Mouse (Mus musculus) embryonic stem cell, embryonic (primary cell): ENCODE data around the gene Aasdh.

Source experiments
- CTCF ChIA-PET, 4 experiments: fragments of 300-600 bp in 2 of 4; fragments of 350-600 bp in 2 of 4; sonication (Branson Sonifier 250); formaldehyde crosslinking; loops; one replicate each; lab custom pipeline; 2022; ENCODE audit warnings: inconsistent platforms in 2 of 4; lab: Charles Lee
- POLR2A ChIA-PET, 4 experiments: fragments of 300-600 bp in 2 of 4; fragments of 350-600 bp in 2 of 4; sonication (Branson Sonifier 250); formaldehyde crosslinking; loops; one replicate each; lab custom pipeline; 2022; ENCODE audit warnings: antibody characterized with exemption in 4 of 4, inconsistent platforms in 1 of 4; lab: Charles Lee

Aasdh gene

GRCm38 (mm10) chr5:76905405-76906154 lies at the start of gene Aasdh:
Aasdh (minus strand) TSS chr5:76905514.
- POLR2A ChIA-PET = interaction anchor here (0.5 to 27.3 kb wide), 32 partner anchors 9 to 405 kb away, joined by 3 to 768 read pairs (median 4); partner anchors contain the start of genes Paics (in 3 of the 4), Ppat (in 3 of the 4) and Srp72 (in 1 of the 4)
- CTCF ChIA-PET = interaction anchor here in 1 of 4 experiments (0.7 to 0.9 kb wide), 2 partner anchors 45 to 64 kb away, joined by 3 read pairs; partner anchors contain the start of gene Paics

GRCm38 (mm10) chr5:76954271-76954900 lies 49.1 kb upstream of the Aasdh start:
- CTCF ChIA-PET = interaction anchor here in 1 of 4 experiments (1.3 kb wide), 1 partner anchor 20 kb away, joined by 3 read pairs; the partner anchor contains the start of gene Srp72
- POLR2A ChIA-PET = interaction anchor here in 2 of 4 experiments (0.7 to 19.9 kb wide), 21 partner anchors 7 to 356 kb away, joined by 3 to 768 read pairs (median 5); partner anchors contain the start of genes Aasdh (in 1 of the 2), Noa1 (in 1 of the 2), Polr2b (in 1 of the 2) and Srp72 (in 1 of the 2)

- ChIA-PET CTCF (interaction anchor here in 1 of 4 experiments (1.3 kb wide), 1 partner anchor 21 kb away, joined by 3 read pairs; the partner anchor contains the start of gene Srp72), POLR2A (interaction anchor here in 2 of 4 experiments (0.7 to 19.9 kb wide), 13 partner anchors 7 to 308 kb away, joined by 3 to 768 read pairs (median 21); partner anchors contain the start of genes Aasdh (in 1 of the 2) and Srp72 (in 1 of the 2))
Measured at GRCm38 (mm10) chr5:76953794-76954193, 48.5 kb upstream of the Aasdh start.

- POLR2A ChIA-PET = interaction anchor here in 2 of 4 experiments (0.6 to 19.9 kb wide), 12 partner anchors 9 to 313 kb away, joined by 3 to 768 read pairs (median 13); partner anchors contain the start of genes Aasdh (in 1 of the 2), Rest (in 1 of the 2) and Srp72 (in 1 of the 2)
- CTCF ChIA-PET = no interaction called here
Measured at GRCm38 (mm10) chr5:76952112-76953040, 47.1 kb upstream of the Aasdh start.

GRCm38 (mm10) chr5:76951106-76952027 lies 46.1 kb upstream of the Aasdh start, which contains the start of the genes Paics and Ppat:
Paics (plus strand) TSS chr5:76951307.
Ppat (minus strand) TSS chr5:76951578.
- CTCF ChIA-PET = interaction anchor here in 2 of 4 experiments (0.6 to 1.1 kb wide), 5 partner anchors 18 to 299 kb away, joined by 3 to 6 read pairs (median 3); no protein-coding TSS in a partner anchor
- POLR2A ChIA-PET = interaction anchor here (0.6 to 19.9 kb wide), 61 partner anchors 9 to 1376 kb away, joined by 3 to 768 read pairs (median 4); partner anchors contain the start of genes Aasdh (in 3 of the 4), Noa1 (in 2 of the 4), Polr2b (in 2 of the 4) and Rest (in 2 of the 4)

- ChIA-PET CTCF (interaction anchor here in 2 of 4 experiments (0.7 to 1.1 kb wide), 4 partner anchors 44 to 299 kb away, joined by 3 to 6 read pairs (median 4); no protein-coding TSS in a partner anchor), POLR2A (interaction anchor here (0.6 to 19.9 kb wide), 60 partner anchors 8 to 1375 kb away, joined by 3 to 768 read pairs (median 4); partner anchors contain the start of genes Aasdh (in 3 of the 4), Noa1 (in 2 of the 4), Polr2b (in 2 of the 4) and Rest (in 2 of the 4))
Measured at GRCm38 (mm10) chr5:76950343-76951105, 45.2 kb upstream of the Aasdh start.

- CTCF ChIA-PET = no interaction called here
- POLR2A ChIA-PET = interaction anchor here in 3 of 4 experiments (0.6 to 19.9 kb wide), 13 partner anchors 8 to 317 kb away, joined by 3 to 768 read pairs (median 5); partner anchors contain the start of genes Aasdh (in 2 of the 3), Rest (in 1 of the 3) and Srp72 (in 1 of the 3)
Measured at GRCm38 (mm10) chr5:76947758-76948157, 42.4 kb upstream of the Aasdh start.

- ChIA-PET CTCF (no interaction called here), POLR2A (interaction anchor here in 3 of 4 experiments (0.6 to 19.9 kb wide), 11 partner anchors 8 to 318 kb away, joined by 3 to 768 read pairs (median 5); partner anchors contain the start of genes Aasdh (in 2 of the 3), Rest (in 1 of the 3) and Srp72 (in 1 of the 3))
Measured at GRCm38 (mm10) chr5:76947142-76947541, 41.8 kb upstream of the Aasdh start.

- POLR2A ChIA-PET = interaction anchor here (0.6 to 19.9 kb wide), 19 partner anchors 10 to 294 kb away, joined by 3 to 768 read pairs (median 4); partner anchors contain the start of genes Aasdh (in 3 of the 4) and Srp72 (in 2 of the 4)
- CTCF ChIA-PET = interaction anchor here in 1 of 4 experiments (1.0 kb wide), 1 partner anchor 92 kb away, joined by 3 read pairs; no protein-coding TSS in a partner anchor
Measured at GRCm38 (mm10) chr5:76945678-76946033, 40.3 kb upstream of the Aasdh start.

GRCm38 (mm10) chr5:76944965-76945677 lies 39.8 kb upstream of the Aasdh start:
- ChIA-PET CTCF (interaction anchor here in 1 of 4 experiments (1.0 kb wide), 1 partner anchor 91 kb away, joined by 3 read pairs; no protein-coding TSS in a partner anchor), POLR2A (interaction anchor here (0.6 to 19.9 kb wide), 20 partner anchors 11 to 316 kb away, joined by 3 to 768 read pairs (median 4); partner anchors contain the start of genes Aasdh (in 3 of the 4) and Srp72 (in 2 of the 4))

- POLR2A ChIA-PET = interaction anchor here (0.8 to 19.9 kb wide), 11 partner anchors 8 to 42 kb away, joined by 3 to 768 read pairs (median 4); partner anchors contain the start of genes Paics (in 4 of the 4), Ppat (in 4 of the 4) and Aasdh (in 1 of the 4)
- CTCF ChIA-PET = no interaction called here
Measured at GRCm38 (mm10) chr5:76942505-76942904, 37.2 kb upstream of the Aasdh start.

- ChIA-PET CTCF (no interaction called here), POLR2A (interaction anchor here (0.8 to 19.9 kb wide), 11 partner anchors 9 to 25 kb away, joined by 3 to 768 read pairs (median 4); partner anchors contain the start of genes Paics (in 4 of the 4), Ppat (in 4 of the 4) and Aasdh (in 1 of the 4))
Measured at GRCm38 (mm10) chr5:76941975-76942374, 36.7 kb upstream of the Aasdh start.

GRCm38 (mm10) chr5:76939717-76940116 lies 34.4 kb upstream of the Aasdh start:
- CTCF ChIA-PET = interaction anchor here in 1 of 4 experiments (0.6 kb wide), 1 partner anchor 30 kb away, joined by 3 read pairs; no protein-coding TSS in a partner anchor
- POLR2A ChIA-PET = interaction anchor here (0.9 to 19.9 kb wide), 12 partner anchors 9 to 45 kb away, joined by 3 to 768 read pairs (median 5); partner anchors contain the start of genes Paics (in 4 of the 4), Ppat (in 3 of the 4) and Aasdh (in 1 of the 4)
